Mouse (Mus musculus) erythroblast, embryonic 14.5 days (primary cell): ENCODE results near the gene Slc22a16.

Experiments
- GATA1 ChIP-seq: IDR thresholded peaks from 2 replicates; pipeline ENCODE4 v1.6.1; 2012; ENCODE audit warnings: low read length, inconsistent platforms, mixed read lengths
- TAL1 ChIP-seq: IDR thresholded peaks from 3 replicates; pipeline ENCODE4 v1.6.1; 2012; ENCODE audit warnings: low read length, inconsistent platforms, mixed read lengths

DNA sequence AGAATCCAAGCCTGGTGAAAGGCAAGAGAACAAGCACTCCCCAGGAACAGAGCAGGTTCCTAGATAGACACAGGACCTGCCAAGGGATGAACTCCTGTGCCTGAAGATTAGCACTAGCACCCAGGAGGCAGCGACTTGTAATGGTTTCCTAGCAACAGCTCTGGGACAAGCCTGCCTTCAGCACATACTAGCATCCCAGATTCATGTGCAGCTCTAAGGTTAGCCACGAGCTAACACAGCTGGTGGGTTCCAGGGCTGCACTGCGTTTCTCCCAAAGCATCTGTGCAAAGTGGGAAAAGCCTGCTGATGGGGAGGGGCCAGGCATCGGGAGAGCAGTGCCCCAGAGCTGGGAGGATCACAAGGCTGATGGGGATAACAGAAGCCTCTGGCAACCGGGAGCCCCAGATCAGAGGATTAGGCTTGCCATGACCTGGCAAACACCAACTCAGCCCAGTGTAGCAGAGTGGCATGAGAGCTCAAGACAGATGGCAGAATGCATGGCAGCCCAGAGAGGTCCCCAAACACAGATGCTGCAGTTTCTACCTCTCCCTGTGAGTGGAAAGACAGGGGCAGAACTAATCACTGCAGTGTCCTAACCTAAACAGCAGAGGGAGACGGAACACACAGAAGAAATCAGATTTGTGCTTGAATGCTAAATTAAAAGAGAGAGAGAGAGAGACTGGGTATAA, 34.7 kb downstream of the Slc22a16 start:
- no peak for TF ChIP-seq GATA1
- TF ChIP-seq TAL1 = no peak
